Mouse (Mus musculus) megakaryocyte, embryonic 14.5 days (primary cell): ENCODE results near the gene Flrt1.

ENCODE experiments used
- FLI1 ChIP-seq: IDR thresholded peaks from 2 replicates; pipeline ENCODE4 v1.6.1; 2012; ENCODE audit warnings: low read length, inconsistent platforms, mixed read lengths
- GATA1 ChIP-seq: IDR thresholded peaks from 3 replicates; pipeline ENCODE4 v1.6.1; 2012; ENCODE audit warnings: mixed read lengths, low read length, inconsistent platforms, borderline replicate concordance

GRCm38 (mm10) chr19:7122698-7123306 is 17.3 kb upstream of the Flrt1 start:
- TF ChIP-seq GATA1 (no peak), FLI1 (no peak)
